Mouse (Mus musculus) limb, embryonic 14.5 days (tissue): ENCODE data around the gene Xirp1. TPM values are rescaled to one million over a fixed set of nuclear protein-coding genes. Genes with fewer than 3 reads are reported as not detected.

ENCODE experiments used
- ATAC-seq: fragments of 200-750 bp; cut with Nextera tagmentation; 2 replicates; pipeline ENCODE4 v1.8.0; 2017; ENCODE audit warnings: low read depth, moderate number of reproducible peaks, moderate TSS enrichment; ENCODE audit not compliant: low FRiP score
- DNase-seq: peaks from one replicate; pipeline ENCODE4 v3.0.0-alpha.2; 2015; ENCODE audit warnings: low spot score
- H3K27ac ChIP-seq: fragments of 300-500 bp; sonication (generic); replicated peaks from 2 replicates; pipeline ENCODE4 v1.5.1; 2014; ENCODE audit warnings: low read depth, mild to moderate bottlenecking, low read length, moderate library complexity, mixed read lengths
- H3K27me3 ChIP-seq: fragments of 300-500 bp; sonication (generic); 2 replicates; pipeline ENCODE4 v1.6.1; 2014; ENCODE audit warnings: low read length, mixed read lengths; ENCODE audit not compliant: control insufficient read depth, insufficient read depth
- H3K36me3 ChIP-seq: fragments of 300-500 bp; sonication (generic); 2 replicates; pipeline ENCODE4 v1.6.1; 2014; ENCODE audit warnings: mild to moderate bottlenecking, low read length, moderate library complexity, mixed read lengths; ENCODE audit not compliant: control insufficient read depth, insufficient read depth
- H3K4me1 ChIP-seq: fragments of 300-500 bp; sonication (generic); 2 replicates; pipeline ENCODE4 v1.6.1; 2014; ENCODE audit warnings: antibody characterized with exemption, low read length, mixed read lengths; ENCODE audit not compliant: control insufficient read depth, insufficient read depth
- H3K4me2 ChIP-seq: fragments of 300-500 bp; sonication (generic); replicated peaks from 2 replicates; pipeline ENCODE4 v1.6.1; 2014; ENCODE audit warnings: low read depth, mild to moderate bottlenecking, low read length, moderate library complexity; ENCODE audit not compliant: severe bottlenecking
- H3K4me3 ChIP-seq: fragments of 300-500 bp; sonication (generic); replicated peaks from 2 replicates; pipeline ENCODE4 v1.5.1; 2014; ENCODE audit warnings: low read length
- H3K9ac ChIP-seq: fragments of 300-500 bp; sonication (generic); 2 replicates; pipeline ENCODE4 v1.6.1; 2014; ENCODE audit warnings: mild to moderate bottlenecking, low read depth, low read length, moderate library complexity; ENCODE audit not compliant: severe bottlenecking
- H3K9me3 ChIP-seq: fragments of 300-500 bp; sonication (generic); 2 replicates; pipeline ENCODE4 v1.6.1; 2016; ENCODE audit warnings: low read length; ENCODE audit not compliant: control insufficient read depth
- POLR2A ChIP-seq: fragments of 200-500 bp; IDR thresholded peaks from 2 replicates; pipeline ENCODE4 v1.8.0; 2012; ENCODE audit warnings: inconsistent platforms, mild to moderate bottlenecking, moderate library complexity, borderline replicate concordance; ENCODE audit not compliant: insufficient read depth, insufficient read length; ENCODE audit errors: extremely low read depth
- WGBS: fragments of 180-500 bp; shearing (Covaris S2); extraction: QIAGEN DNeasy Blood & Tissue Kit; methylation state at CpG from one replicate; pipeline ENCODE4 v1.1.7; 2014; 5-methylcytosine and 5-hydroxymethylcytosine counted together
- polyA plus RNA-seq, 2 experiments: library from polyadenylated mRNA; depleted of rRNA in 1 of 2; stranded (reverse) in 1 of 2; unstranded in 1 of 2; fragments of >200 nt; fragmentation: Nextera tagmentation in 1 of 2; extraction: Ambion mirVana in 1 of 2; gene quantifications; 2 replicates each; pipeline versions ENCODE4 v1.2.1 to v1.2.3; 2012 to 2014

The Xirp1 gene
- polyA plus RNA-seq, 2 experiments, result 1.4 to 2.2 TPM

DNA sequence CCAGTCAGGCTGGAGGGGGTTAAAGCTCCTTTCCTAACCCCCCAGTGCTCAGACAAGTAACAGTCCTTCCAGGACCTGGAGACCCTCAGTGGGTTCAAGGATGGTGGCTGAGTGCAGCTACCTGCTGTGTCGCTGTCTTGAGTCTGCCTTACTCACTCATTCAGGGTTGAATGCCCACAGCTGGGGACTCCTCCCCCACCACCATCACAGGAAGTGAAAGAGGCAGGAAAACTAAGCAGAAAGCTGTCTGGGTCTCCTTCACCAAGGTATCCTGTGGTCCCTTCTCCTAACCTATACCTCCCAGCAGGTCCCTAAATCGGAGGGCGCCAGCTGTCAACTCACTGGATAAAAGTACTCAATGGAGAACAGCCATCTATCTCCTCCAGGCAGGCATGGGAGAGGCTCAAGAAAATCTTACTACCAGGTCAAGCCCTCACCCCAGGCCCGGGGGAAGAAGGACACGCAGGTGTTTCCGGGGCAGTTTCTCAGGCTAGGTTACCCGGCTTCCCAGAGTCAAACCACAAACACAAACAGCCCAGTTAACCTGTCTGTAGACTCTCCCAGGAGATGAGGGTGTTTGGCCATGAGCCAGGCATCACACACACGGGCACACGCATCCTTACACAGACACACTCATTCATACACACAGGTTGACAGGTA, 45.1 kb downstream of the Xirp1 start:
- no peak overlapping the region; the same call in 1 of the 2 replicates for H3K4me2 ChIP-seq
- no peak overlapping the region for H3K9ac ChIP-seq
- H3K4me1 ChIP-seq, result peaks cover 56% of the 10 kb centered on the region
- no peak for DNase-seq
- no peaks in the 10 kb centered on the region for H3K27me3 ChIP-seq
- no peak overlapping the region for H3K4me3 ChIP-seq
- ATAC-seq, result no peak
- H3K36me3 ChIP-seq, result peaks cover 16% of the 10 kb centered on the region
- no peaks in the 10 kb centered on the region for H3K9me3 ChIP-seq
- no peak for TF ChIP-seq POLR2A
- 46% methylated on average over 9 of the region's 9 CpGs for WGBS
- peak overlapping the region; percentile 26; the same call in 1 of the 2 replicates for H3K27ac ChIP-seq

DNA sequence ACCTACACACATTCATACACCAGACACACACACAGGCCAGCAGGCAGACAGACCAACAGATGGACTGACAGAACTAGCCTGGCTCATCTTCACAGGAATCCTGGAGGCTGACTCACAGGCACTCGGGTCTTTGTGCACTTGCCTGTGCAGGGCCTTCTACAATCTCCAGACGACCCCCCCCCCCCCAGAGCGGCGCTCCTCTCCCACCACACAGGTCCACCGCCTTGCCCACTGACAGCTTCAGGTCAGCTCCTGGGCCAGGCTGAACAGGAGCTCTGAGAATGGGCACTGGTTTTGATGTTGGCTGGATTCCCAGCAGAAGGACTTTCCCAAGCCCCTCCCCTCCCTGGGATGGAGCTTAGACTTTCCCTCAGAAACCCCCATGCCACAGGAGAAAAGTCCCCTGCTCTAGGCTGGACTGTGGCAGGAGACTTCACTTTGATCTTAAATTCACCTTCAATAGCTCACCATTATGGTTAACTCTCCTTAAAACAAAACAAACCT, 45.8 kb downstream of the Xirp1 start:
- Histone ChIP-seq H3K27me3 (no peaks in the 10 kb centered on the region), H3K9me3 (no peaks in the 10 kb centered on the region), H3K9ac (0 out of 2 replicates have a peak overlapping the region, but pooled peaks have one; percentile 2), H3K4me3 (no peak overlapping the region), H3K27ac (peak overlapping the region; percentile 26; the same call in 1 of the 2 replicates), H3K4me2 (no peak overlapping the region; the same call in 1 of the 2 replicates), H3K4me1 (peaks cover 51% of the 10 kb centered on the region), H3K36me3 (peaks cover 23% of the 10 kb centered on the region)
- DNase-seq (no peak), ATAC-seq (no peak)
- TF ChIP-seq POLR2A, result no peak
- 23% methylated on average over 2 of the region's 5 CpGs for WGBS

DNA sequence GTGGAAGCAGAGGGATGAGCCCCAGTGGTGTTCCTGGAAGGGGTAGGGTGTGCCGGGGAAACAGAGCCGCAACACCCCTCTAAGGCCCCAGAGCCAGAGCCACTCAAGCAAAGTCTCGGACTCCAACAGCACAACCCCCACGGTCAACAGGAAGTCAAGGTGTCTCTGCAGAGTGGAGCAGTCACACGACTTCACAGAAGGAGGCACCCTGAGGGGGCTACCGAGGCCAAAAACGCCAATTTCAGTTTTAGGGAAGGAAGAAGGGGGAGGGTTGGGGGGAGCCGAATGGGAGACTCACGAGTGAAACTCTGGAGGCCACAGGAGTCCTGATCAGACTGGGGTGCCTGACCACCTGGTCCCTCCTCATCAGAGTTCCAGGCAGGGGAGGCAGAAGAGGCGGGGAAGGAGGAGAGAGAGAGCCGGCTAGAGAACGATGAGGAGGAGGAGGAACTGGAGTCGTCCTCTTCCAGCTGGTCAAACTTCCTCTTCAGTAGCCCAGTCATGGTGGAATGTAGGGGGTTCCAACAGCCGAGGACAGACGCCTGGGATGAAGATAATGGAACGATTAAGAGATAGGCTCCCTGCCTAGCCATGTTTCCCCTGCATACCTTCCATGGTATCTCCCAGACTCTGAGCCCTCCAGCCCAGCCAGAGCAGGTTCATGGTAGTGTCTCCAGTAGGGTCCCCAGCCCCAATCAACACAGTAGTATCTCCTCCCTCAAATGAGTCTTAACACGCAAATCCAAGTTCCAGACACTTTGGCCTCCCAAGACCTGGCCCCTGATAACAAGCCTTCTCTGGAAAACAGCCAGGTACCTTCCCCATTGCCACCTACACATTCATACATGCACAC, 46.5 kb downstream of the Xirp1 start:
- H3K4me3 ChIP-seq, result no peak overlapping the region
- TF ChIP-seq POLR2A, result no peak
- peaks cover 30% of the 10 kb centered on the region for H3K36me3 ChIP-seq
- no peaks in the 10 kb centered on the region for H3K9me3 ChIP-seq
- H3K27ac ChIP-seq, result no peak overlapping the region
- ATAC-seq, result no peak
- WGBS, result 31% methylated on average over 16 of the region's 17 CpGs
- no peak for DNase-seq
- H3K4me2 ChIP-seq, result no peak overlapping the region
- H3K4me1 ChIP-seq, result peaks cover 44% of the 10 kb centered on the region
- H3K27me3 ChIP-seq, result no peaks in the 10 kb centered on the region
- 0 out of 2 replicates have a peak overlapping the region, but pooled peaks have one; percentile 2 for H3K9ac ChIP-seq

- no peak for TF ChIP-seq POLR2A
- no peak overlapping the region for H3K4me3 ChIP-seq
- H3K4me1 ChIP-seq, result peaks cover 40% of the 10 kb centered on the region
- no peaks in the 10 kb centered on the region for H3K27me3 ChIP-seq
- DNase-seq (no peak), ATAC-seq (no peak)
- H3K27ac ChIP-seq, result no peak overlapping the region
- H3K9ac ChIP-seq, result no peak overlapping the region
- no peaks in the 10 kb centered on the region for H3K9me3 ChIP-seq
- H3K4me2 ChIP-seq, result no peak overlapping the region
- 91% methylated on average over 4 of the region's 4 CpGs for WGBS
- peaks cover 37% of the 10 kb centered on the region for H3K36me3 ChIP-seq
Observed at GRCm38 (mm10) chr9:119975286-119975685, 48.1 kb downstream of the Xirp1 start.

DNA sequence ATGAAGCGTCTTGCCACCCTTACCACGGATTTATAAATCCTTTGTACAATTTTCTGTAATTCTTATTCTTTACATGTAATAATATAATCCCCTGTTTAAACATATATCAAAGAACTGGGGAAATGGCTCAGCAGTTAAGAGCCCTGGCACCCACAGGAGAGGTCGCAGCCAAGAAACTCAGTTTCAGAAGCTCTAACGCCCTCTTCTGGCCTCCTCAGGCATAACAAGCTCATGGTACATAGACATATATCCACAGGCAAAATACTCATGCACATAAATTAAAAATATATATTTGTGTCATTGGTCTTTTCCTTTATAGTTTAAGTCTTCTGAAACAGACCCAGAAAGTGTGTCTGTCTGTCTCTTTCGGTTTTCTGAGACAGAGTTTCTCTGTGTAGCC, 48.8 kb downstream of the Xirp1 start:
- H3K4me1 ChIP-seq, result peaks cover 44% of the 10 kb centered on the region
- peaks cover 40% of the 10 kb centered on the region for H3K36me3 ChIP-seq
- DNase-seq, result no peak
- no peak for ATAC-seq
- no peaks in the 10 kb centered on the region for H3K9me3 ChIP-seq
- H3K4me3 ChIP-seq, result no peak overlapping the region
- no peaks in the 10 kb centered on the region for H3K27me3 ChIP-seq
- no peak overlapping the region for H3K4me2 ChIP-seq
- no peak overlapping the region for H3K27ac ChIP-seq
- no peak for TF ChIP-seq POLR2A
- WGBS, result 79% methylated on average over 5 of the region's 5 CpGs
- H3K9ac ChIP-seq, result no peak overlapping the region
